Mouse (Mus musculus) forebrain, embryonic 14.5 days (tissue): ENCODE data around the gene Pick1. TPM values are rescaled to one million over a fixed set of nuclear protein-coding genes. Genes with fewer than 3 reads are reported as not detected.

Experiments used
- ATAC-seq: fragments of 200-750 bp; cut with Nextera tagmentation; 2 replicates; pipeline ENCODE4 v1.8.0; 2017; ENCODE audit warnings: mild to moderate bottlenecking, moderate library complexity
- DNase-seq: peaks from one replicate; pipeline ENCODE4 v3.0.0-alpha.2; 2015; ENCODE audit warnings: low spot score
- H3K27ac ChIP-seq: fragments of 300-500 bp; sonication (generic); 2 replicates; pipeline ENCODE4 v1.5.1; 2014; ENCODE audit warnings: low read depth, mild to moderate bottlenecking, control low read depth, low read length, moderate library complexity
- H3K27me3 ChIP-seq: fragments of 300-500 bp; sonication (generic); replicated peaks from 2 replicates; pipeline ENCODE4 v1.6.1; 2014; ENCODE audit warnings: low read length, control low read depth, mixed read lengths; ENCODE audit not compliant: control insufficient read depth, insufficient read depth
- H3K36me3 ChIP-seq: fragments of 300-500 bp; sonication (generic); 2 replicates; pipeline ENCODE4 v1.6.1; 2014; ENCODE audit warnings: low read length, control low read depth; ENCODE audit not compliant: control insufficient read depth, insufficient read depth
- H3K4me1 ChIP-seq: fragments of 300-500 bp; sonication (generic); 2 replicates; pipeline ENCODE4 v1.6.1; 2014; ENCODE audit warnings: antibody characterized with exemption, low read length, control low read depth; ENCODE audit not compliant: control insufficient read depth, insufficient read depth
- H3K4me2 ChIP-seq: fragments of 300-500 bp; sonication (generic); 2 replicates; pipeline ENCODE4 v1.6.1; 2014; ENCODE audit warnings: mild to moderate bottlenecking, control low read depth, low read length
- H3K4me3 ChIP-seq: fragments of 300-500 bp; sonication (generic); 2 replicates; pipeline ENCODE4 v1.5.1; 2014; ENCODE audit warnings: low read depth, low read length, control low read depth
- H3K9ac ChIP-seq: fragments of 300-500 bp; sonication (generic); 2 replicates; pipeline ENCODE4 v1.6.1; 2014; ENCODE audit warnings: mild to moderate bottlenecking, low read length, control low read depth, moderate library complexity
- H3K9me3 ChIP-seq: fragments of 300-500 bp; sonication (generic); replicated peaks from 2 replicates; pipeline ENCODE4 v1.6.1; 2016; ENCODE audit warnings: low read length, control low read depth, mixed read lengths; ENCODE audit not compliant: control insufficient read depth
- WGBS: fragments of 180-500 bp; shearing (Covaris S2); extraction: QIAGEN DNeasy Blood & Tissue Kit; methylation state at CpG from one replicate; pipeline ENCODE4 v1.1.7; 2014; 5-methylcytosine and 5-hydroxymethylcytosine counted together
- polyA plus RNA-seq: library from polyadenylated mRNA; unstranded; fragments of >200 nt; fragmentation: Nextera tagmentation; extraction: Ambion mirVana; gene quantifications from 2 replicates; pipeline ENCODE4 v1.2.1, GENCODE M21; 2014

Gene Pick1
- polyA plus RNA-seq, 1 experiment from 2014 or later, result 36.9 TPM

- H3K27ac ChIP-seq, result peak overlapping the region; percentile 52; the same call in 1 of the 2 replicates
- peaks cover 67% of the 10 kb centered on the region for H3K36me3 ChIP-seq
- ATAC-seq, result peak; percentile 99
These were observed 14.5 kb downstream of the Pick1 start for GRCm38 (mm10) chr15:79243234-79244042.

GRCm38 (mm10) chr15:79244071-79244893 is 15.3 kb downstream of the Pick1 start:
- Histone ChIP-seq H3K9ac (no peak overlapping the region), H3K27me3 (no peaks in the 10 kb centered on the region), H3K36me3 (peaks cover 67% of the 10 kb centered on the region), H3K27ac (no peak overlapping the region), H3K4me3 (no peak overlapping the region), H3K9me3 (no peaks in the 10 kb centered on the region), H3K4me2 (no peak overlapping the region), H3K4me1 (no peaks in the 10 kb centered on the region)
- 84% methylated on average over 7 of the region's 7 CpGs for WGBS
- DNase-seq, result no peak
- ATAC-seq, result no peak

More at GRCm38 (mm10) chr15:79243234-79244042, 14.5 kb downstream of the Pick1 start:
- H3K4me3 ChIP-seq, result no peak overlapping the region
- H3K9ac ChIP-seq, result no peak overlapping the region
- 21% methylated on average over 10 of the region's 10 CpGs for WGBS
- DNase-seq, result peak; percentile 97
- no peaks in the 10 kb centered on the region for H3K27me3 ChIP-seq
- H3K9me3 ChIP-seq, result no peaks in the 10 kb centered on the region
- 0 out of 2 replicates have a peak overlapping the region, but pooled peaks have one; percentile 14 for H3K4me2 ChIP-seq
- H3K4me1 ChIP-seq, result no peaks in the 10 kb centered on the region

- no peak overlapping the region for H3K9ac ChIP-seq
These were observed 16.3 kb downstream of the Pick1 start for GRCm38 (mm10) chr15:79245321-79245720.

GRCm38 (mm10) chr15:79250236-79250635 is 21.3 kb downstream of the Pick1 start:
- no peaks in the 10 kb centered on the region for H3K9me3 ChIP-seq
- DNase-seq (no peak), ATAC-seq (no peak)
- peaks cover 27% of the 10 kb centered on the region for H3K27me3 ChIP-seq
- WGBS, result 79% methylated on average over 2 of the region's 2 CpGs
- H3K4me3 ChIP-seq, result no peak overlapping the region
- H3K27ac ChIP-seq, result no peak overlapping the region
- no peak overlapping the region for H3K9ac ChIP-seq
- peaks cover 36% of the 10 kb centered on the region for H3K36me3 ChIP-seq
- H3K4me1 ChIP-seq, result peaks cover 7% of the 10 kb centered on the region
- H3K4me2 ChIP-seq, result no peak overlapping the region

More at GRCm38 (mm10) chr15:79245321-79245720, 16.3 kb downstream of the Pick1 start:
- Histone ChIP-seq H3K4me3 (no peak overlapping the region), H3K27me3 (no peaks in the 10 kb centered on the region), H3K27ac (no peak overlapping the region), H3K36me3 (peaks cover 60% of the 10 kb centered on the region), H3K4me2 (no peak overlapping the region), H3K4me1 (no peaks in the 10 kb centered on the region), H3K9me3 (no peaks in the 10 kb centered on the region)
- DNase-seq, result no peak
- ATAC-seq, result no peak
- 95% methylated on average over 3 of the region's 3 CpGs for WGBS

- ATAC-seq, result no peak
These were observed 22.2 kb downstream of the Pick1 start for GRCm38 (mm10) chr15:79251168-79251567.

GRCm38 (mm10) chr15:79251781-79252491 is 23.0 kb downstream of the Pick1 start:
- H3K9ac ChIP-seq, result peak overlapping the region; percentile 47
- DNase-seq (peak; percentile 32), ATAC-seq (peak; percentile 44)
- WGBS, result 2% methylated on average over 51 of the region's 61 CpGs
- H3K4me3 ChIP-seq, result peak overlapping the region; percentile 28
- no peak overlapping the region for H3K27ac ChIP-seq
- peaks cover 27% of the 10 kb centered on the region for H3K27me3 ChIP-seq
- peaks cover 7% of the 10 kb centered on the region for H3K4me1 ChIP-seq
- H3K36me3 ChIP-seq, result peaks cover 19% of the 10 kb centered on the region
- no peaks in the 10 kb centered on the region for H3K9me3 ChIP-seq
- H3K4me2 ChIP-seq, result peak overlapping the region; percentile 62

More at GRCm38 (mm10) chr15:79251168-79251567, 22.2 kb downstream of the Pick1 start:
- H3K9me3 ChIP-seq, result no peaks in the 10 kb centered on the region
- DNase-seq, result no peak
- no peak overlapping the region for H3K4me2 ChIP-seq
- WGBS, result 55% methylated on average over 7 of the region's 7 CpGs
- peaks cover 26% of the 10 kb centered on the region for H3K36me3 ChIP-seq
- H3K27ac ChIP-seq, result no peak overlapping the region
- H3K27me3 ChIP-seq, result peaks cover 27% of the 10 kb centered on the region
- H3K4me3 ChIP-seq, result no peak overlapping the region
- H3K9ac ChIP-seq, result no peak overlapping the region
- peaks cover 7% of the 10 kb centered on the region for H3K4me1 ChIP-seq

- peak overlapping the region; percentile 28 for H3K4me3 ChIP-seq
- peak overlapping the region; percentile 47 for H3K9ac ChIP-seq
- H3K4me2 ChIP-seq, result peak overlapping the region; percentile 62
- H3K27me3 ChIP-seq, result peaks cover 27% of the 10 kb centered on the region
- peaks cover 15% of the 10 kb centered on the region for H3K36me3 ChIP-seq
- no peaks in the 10 kb centered on the region for H3K9me3 ChIP-seq
- DNase-seq (no peak), ATAC-seq (no peak)
- H3K4me1 ChIP-seq, result peaks cover 7% of the 10 kb centered on the region
- 31% methylated on average over 24 of the region's 24 CpGs for WGBS
- no peak overlapping the region for H3K27ac ChIP-seq
These were observed 23.6 kb downstream of the Pick1 start for GRCm38 (mm10) chr15:79252580-79252979.

- Histone ChIP-seq H3K4me1 (peaks cover 7% of the 10 kb centered on the region), H3K27me3 (peaks cover 29% of the 10 kb centered on the region), H3K4me2 (no peak within 1 kb of the TSS), H3K9ac (no peak within 1 kb of the TSS), H3K36me3 (0 out of 2 replicates have a peak, but pooled peaks cover under 1% of the 10 kb centered on the region), H3K9me3 (no peaks in the 10 kb centered on the region), H3K4me3 (no peak within 1 kb of the TSS), H3K27ac (no peak within 1 kb of the TSS)
- WGBS, result 24% methylated on average over 3 of the region's 3 CpGs
- DNase-seq (no peak), ATAC-seq (no peak)
These were observed 25.7 kb downstream of the Pick1 start, which contains the start of gene Slc16a8 for GRCm38 (mm10) chr15:79254661-79255060. TSS of gene Slc16a8 (minus strand) at chr15:79254761.
